Mouse (Mus musculus) heart, embryonic 13.5 days (tissue): Measurements from ENCODE around the gene Trpc7. TPM values are rescaled to one million over a fixed set of nuclear protein-coding genes. Genes with fewer than 3 reads are reported as not detected.

Experiments
- polyA plus RNA-seq: library from polyadenylated mRNA; unstranded; fragments of >200 nt; fragmentation: Nextera tagmentation; extraction: Ambion mirVana; gene quantifications from 2 replicates; pipeline ENCODE4 v1.2.1, GENCODE M21; 2015

The Trpc7 gene
- polyA plus RNA-seq, 1 experiment from 2014 or later = 0.05 TPM

Other genes with a start within 250 kb of the Trpc7 start
- 16.0 and 16.7 TPM in 2 replicates for gene Smad5, start 193.0 kb downstream of the Trpc7 start, polyA plus RNA-seq
- 0.27 and 0.39 TPM in 2 replicates for gene Gm45623, start 142.2 kb downstream of the Trpc7 start, polyA plus RNA-seq